Mouse (Mus musculus) forebrain, embryonic 13.5 days (tissue): Measurements from ENCODE around the gene Csrp2. TPM values are rescaled to one million over a fixed set of nuclear protein-coding genes. Genes with fewer than 3 reads are reported as not detected.

Experiments used
- ATAC-seq: fragments of 200-750 bp; cut with Nextera tagmentation; 2 replicates; pipeline ENCODE4 v1.8.0; 2017
- H3K27ac ChIP-seq: fragments of 300-500 bp; sonication (generic); 2 replicates; pipeline ENCODE4 v1.5.1; 2015; ENCODE audit warnings: inconsistent platforms, mild to moderate bottlenecking, moderate library complexity
- H3K27me3 ChIP-seq: fragments of 300-500 bp; sonication (generic); 2 replicates; pipeline ENCODE4 v1.6.1; 2015; ENCODE audit warnings: mild to moderate bottlenecking, inconsistent platforms
- H3K36me3 ChIP-seq: fragments of 300-500 bp; sonication (generic); 2 replicates; pipeline ENCODE4 v1.6.1; 2015; ENCODE audit warnings: mild to moderate bottlenecking, inconsistent platforms; ENCODE audit not compliant: poor library complexity, severe bottlenecking
- H3K4me1 ChIP-seq: fragments of 300-500 bp; sonication (generic); 2 replicates; pipeline ENCODE4 v1.6.1; 2015; ENCODE audit warnings: inconsistent platforms
- H3K4me2 ChIP-seq: fragments of 300-500 bp; sonication (generic); 2 replicates; pipeline ENCODE4 v1.6.1; 2015; ENCODE audit warnings: inconsistent platforms, mild to moderate bottlenecking, moderate library complexity
- H3K4me3 ChIP-seq: fragments of 300-500 bp; sonication (generic); 2 replicates; pipeline ENCODE4 v1.5.1; 2015; ENCODE audit warnings: mild to moderate bottlenecking, inconsistent platforms
- H3K9ac ChIP-seq: fragments of 300-500 bp; sonication (generic); 2 replicates; pipeline ENCODE4 v1.6.1; 2015; ENCODE audit warnings: mild to moderate bottlenecking, inconsistent platforms
- H3K9me3 ChIP-seq: fragments of 300-500 bp; sonication (generic); replicated peaks from 2 replicates; pipeline ENCODE4 v1.6.1; 2016; ENCODE audit warnings: inconsistent platforms
- WGBS: fragments of 180-500 bp; shearing (Covaris S2); methylation state at CpG from one replicate; pipeline ENCODE4 v1.1.7; 2015; 5-methylcytosine and 5-hydroxymethylcytosine counted together
- polyA plus RNA-seq: library from polyadenylated mRNA; unstranded; fragments of >200 nt; fragmentation: Nextera tagmentation; extraction: Ambion mirVana; gene quantifications from 2 replicates; pipeline ENCODE4 v1.2.1, GENCODE M21; 2015

Gene Csrp2
- polyA plus RNA-seq, 1 experiment from 2014 or later, result 159 TPM

- no peak overlapping the region for H3K4me3 ChIP-seq
- no peak overlapping the region for H3K27ac ChIP-seq
Observed at GRCm38 (mm10) chr10:110951748-110952147, 32.2 kb downstream of the Csrp2 start.

DNA sequence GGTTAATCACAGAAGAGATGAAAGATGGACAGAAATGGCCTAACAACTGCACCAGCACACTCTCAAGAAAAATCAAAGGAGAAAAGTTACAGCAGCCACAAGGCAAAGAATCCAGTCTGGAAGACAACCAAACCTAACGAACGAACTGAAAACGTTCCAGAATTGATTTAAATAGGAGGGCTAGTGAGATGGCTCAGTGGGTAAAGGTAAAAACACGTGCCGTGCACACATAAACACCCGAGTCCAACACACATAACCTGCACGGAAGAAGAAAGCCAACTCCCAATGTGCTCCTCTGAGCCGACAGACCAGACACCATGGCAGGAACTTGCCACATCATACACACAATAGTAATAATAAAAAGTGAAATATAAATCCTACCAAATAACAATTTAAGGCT is 32.7 kb downstream of the Csrp2 start:
- Histone ChIP-seq H3K4me3 (no peak overlapping the region), H3K9me3 (no peaks in the 10 kb centered on the region), H3K27ac (no peak overlapping the region), H3K9ac (no peak overlapping the region), H3K4me2 (no peak overlapping the region), H3K36me3 (peaks cover 53% of the 10 kb centered on the region), H3K4me1 (no peaks in the 10 kb centered on the region), H3K27me3 (no peaks in the 10 kb centered on the region)
- no peak for ATAC-seq
- 87% methylated on average over 8 of the region's 8 CpGs for whole genome bisulfite sequencing

More at GRCm38 (mm10) chr10:110951748-110952147, 32.2 kb downstream of the Csrp2 start:
- ATAC-seq, result no peak
- Histone ChIP-seq H3K9ac (no peak overlapping the region), H3K4me2 (no peak overlapping the region), H3K36me3 (peaks cover 52% of the 10 kb centered on the region), H3K9me3 (no peaks in the 10 kb centered on the region), H3K27me3 (no peaks in the 10 kb centered on the region), H3K4me1 (no peaks in the 10 kb centered on the region)
- 80% methylated on average over 4 of the region's 4 CpGs for WGBS

DNA sequence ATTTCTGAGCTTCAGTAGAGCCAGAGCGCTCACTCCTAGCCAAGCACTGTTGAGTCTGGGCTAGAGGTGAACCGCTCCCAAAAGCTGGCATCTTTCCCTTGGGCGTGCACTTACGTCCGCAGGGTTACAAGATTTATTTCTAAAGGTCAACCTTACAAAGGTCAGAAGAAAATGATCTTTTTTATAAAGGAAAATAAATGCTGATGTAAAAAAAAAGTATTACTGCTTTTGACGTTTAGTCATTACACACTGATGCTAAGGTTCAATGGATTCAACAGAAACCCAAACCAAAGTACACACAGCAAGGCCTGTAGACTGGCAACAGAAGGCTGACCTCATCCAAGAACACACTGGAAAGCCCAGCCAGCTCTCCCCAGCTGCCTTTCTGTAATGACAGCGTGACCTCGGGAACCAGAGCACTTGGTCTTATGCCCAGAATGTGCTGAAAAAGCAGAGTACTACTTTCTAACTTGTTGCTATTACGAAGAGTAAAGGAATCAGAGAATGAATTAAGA is 33.4 kb downstream of the Csrp2 start:
- no peaks in the 10 kb centered on the region for H3K4me1 ChIP-seq
- 85% methylated on average over 9 of the region's 9 CpGs for WGBS
- H3K9ac ChIP-seq, result no peak overlapping the region
- H3K27me3 ChIP-seq, result no peaks in the 10 kb centered on the region
- no peak overlapping the region for H3K4me2 ChIP-seq
- peak; percentile 55; the same call in 1 of the 2 replicates for ATAC-seq
- no peak overlapping the region for H3K27ac ChIP-seq
- no peaks in the 10 kb centered on the region for H3K9me3 ChIP-seq
- peaks cover 47% of the 10 kb centered on the region for H3K36me3 ChIP-seq
- H3K4me3 ChIP-seq, result no peak overlapping the region

DNA sequence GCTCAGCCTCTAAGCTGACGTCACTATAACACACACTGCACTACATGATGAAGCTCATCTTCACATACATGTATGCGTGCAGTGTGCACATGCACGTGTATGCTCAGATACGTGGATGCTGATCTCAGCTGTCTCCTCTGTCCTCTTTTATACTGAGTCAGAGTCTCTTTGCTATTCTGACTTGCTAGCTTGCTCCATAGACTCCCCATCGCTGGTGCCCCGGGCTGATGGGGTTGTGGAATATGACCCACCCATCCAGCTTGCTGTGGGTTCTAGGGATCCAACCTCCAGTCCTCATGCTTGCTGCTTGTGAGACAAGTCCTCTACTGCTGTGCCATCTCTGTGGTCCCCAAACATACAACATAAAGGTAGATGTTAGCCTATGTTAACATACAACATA is 39.3 kb downstream of the Csrp2 start:
- no peak for ATAC-seq
- Histone ChIP-seq H3K4me3 (no peak overlapping the region), H3K4me2 (no peak overlapping the region), H3K36me3 (peaks cover 45% of the 10 kb centered on the region), H3K4me1 (no peaks in the 10 kb centered on the region), H3K27ac (no peak overlapping the region), H3K9ac (no peak overlapping the region), H3K27me3 (no peaks in the 10 kb centered on the region), H3K9me3 (no peaks in the 10 kb centered on the region)
- WGBS, result 96% methylated on average over 6 of the region's 6 CpGs

DNA sequence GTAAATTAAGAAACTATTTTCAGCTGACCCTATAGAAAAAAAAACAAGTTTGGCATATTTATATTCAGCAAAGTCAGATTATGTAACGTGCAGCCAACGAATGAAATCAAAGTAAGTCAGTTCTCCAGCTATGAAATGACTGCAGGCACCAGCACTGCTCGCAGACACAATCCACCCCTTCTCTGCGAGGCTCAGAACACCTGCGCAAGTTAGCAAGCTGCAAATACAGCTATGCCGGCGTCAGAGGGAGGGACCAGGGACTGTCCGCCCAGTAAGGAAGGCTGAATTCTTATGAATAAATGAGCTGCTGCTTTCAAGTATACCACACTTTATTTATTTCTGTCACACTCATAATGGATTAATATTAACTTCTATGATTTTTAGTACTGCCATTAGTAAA is 40.2 kb downstream of the Csrp2 start:
- no peak overlapping the region for H3K27ac ChIP-seq
- 93% methylated on average over 8 of the region's 8 CpGs for WGBS
- no peak overlapping the region for H3K4me2 ChIP-seq
- no peak overlapping the region for H3K4me3 ChIP-seq
- no peaks in the 10 kb centered on the region for H3K9me3 ChIP-seq
- H3K36me3 ChIP-seq, result peaks cover 43% of the 10 kb centered on the region
- no peaks in the 10 kb centered on the region for H3K27me3 ChIP-seq
- H3K4me1 ChIP-seq, result no peaks in the 10 kb centered on the region
- no peak for ATAC-seq
- no peak overlapping the region for H3K9ac ChIP-seq

DNA sequence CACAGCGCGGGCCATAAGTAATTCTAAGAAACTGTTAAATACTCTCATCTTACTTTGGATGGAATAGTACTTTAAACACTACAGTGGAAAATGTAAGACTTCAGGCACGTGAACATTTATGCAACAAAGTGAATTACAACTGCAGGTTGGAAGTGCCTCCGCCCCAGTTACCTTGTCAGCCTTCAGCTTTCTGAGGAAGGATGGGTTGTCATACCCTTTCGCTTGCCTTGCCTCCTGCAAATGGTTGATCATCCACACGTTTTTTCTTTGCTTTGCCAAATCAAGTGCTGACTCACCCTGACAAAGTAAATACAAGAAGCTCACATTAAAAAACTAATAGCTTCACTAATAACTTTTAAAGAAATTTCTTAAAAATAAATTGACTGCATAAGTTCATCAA is 41.3 kb downstream of the Csrp2 start:
- Histone ChIP-seq H3K4me3 (no peak overlapping the region), H3K27ac (no peak overlapping the region), H3K27me3 (no peaks in the 10 kb centered on the region), H3K9ac (no peak overlapping the region), H3K4me2 (no peak overlapping the region), H3K4me1 (no peaks in the 10 kb centered on the region), H3K9me3 (no peaks in the 10 kb centered on the region), H3K36me3 (peaks cover 36% of the 10 kb centered on the region)
- WGBS, result 94% methylated on average over 6 of the region's 6 CpGs
- ATAC-seq, result no peak

- WGBS, result 36% methylated on average over 1 of the region's 1 CpGs
Observed at GRCm38 (mm10) chr10:110962172-110962571, 42.6 kb downstream of the Csrp2 start.

DNA sequence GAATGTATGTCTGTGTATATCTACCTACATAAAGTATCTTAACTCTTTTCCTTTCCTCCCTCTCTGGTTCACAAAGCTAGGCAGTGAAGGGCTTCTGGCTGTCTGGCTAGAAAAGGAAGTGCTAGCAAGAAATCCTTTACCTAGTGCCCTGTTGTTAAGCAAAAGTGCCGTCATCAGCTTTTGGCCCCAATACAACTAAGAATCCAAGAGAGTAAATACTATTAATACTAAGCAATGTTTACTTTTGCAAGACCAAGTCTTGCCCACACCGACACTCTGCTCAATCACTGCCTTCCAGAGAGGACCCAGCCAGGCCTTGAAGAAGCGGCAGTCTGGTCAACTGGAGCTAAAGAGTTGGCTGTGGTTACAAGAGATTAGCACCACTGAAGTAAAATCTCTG is 51.5 kb downstream of the Csrp2 start:
- H3K4me2 ChIP-seq, result no peak overlapping the region
- H3K9me3 ChIP-seq, result no peaks in the 10 kb centered on the region
- no peak for ATAC-seq
- H3K4me3 ChIP-seq, result no peak overlapping the region
- no peaks in the 10 kb centered on the region for H3K27me3 ChIP-seq
- WGBS, result 91% methylated on average over 3 of the region's 3 CpGs
- peaks cover 46% of the 10 kb centered on the region for H3K36me3 ChIP-seq
- H3K4me1 ChIP-seq, result no peaks in the 10 kb centered on the region
- no peak overlapping the region for H3K27ac ChIP-seq
- H3K9ac ChIP-seq, result no peak overlapping the region

More at GRCm38 (mm10) chr10:110962172-110962571, 42.6 kb downstream of the Csrp2 start:
- Histone ChIP-seq H3K4me2 (no peak overlapping the region), H3K4me3 (no peak overlapping the region), H3K36me3 (peaks cover 33% of the 10 kb centered on the region), H3K27me3 (no peaks in the 10 kb centered on the region), H3K9me3 (no peaks in the 10 kb centered on the region), H3K27ac (no peak overlapping the region), H3K9ac (no peak overlapping the region), H3K4me1 (no peaks in the 10 kb centered on the region)
- no peak for ATAC-seq

GRCm38 (mm10) chr10:110971483-110971882 is 51.9 kb downstream of the Csrp2 start:
- no peak for ATAC-seq
- no peak overlapping the region for H3K4me3 ChIP-seq
- WGBS, result 88% methylated on average over 6 of the region's 6 CpGs

GRCm38 (mm10) chr10:110971998-110972397 is 52.4 kb downstream of the Csrp2 start:
- Histone ChIP-seq H3K4me1 (no peaks in the 10 kb centered on the region), H3K4me3 (no peak overlapping the region), H3K9ac (no peak overlapping the region), H3K27ac (no peak overlapping the region), H3K4me2 (no peak overlapping the region), H3K9me3 (no peaks in the 10 kb centered on the region), H3K27me3 (no peaks in the 10 kb centered on the region), H3K36me3 (peaks cover 40% of the 10 kb centered on the region)
- no peak for ATAC-seq
- 91% methylated on average over 9 of the region's 9 CpGs for WGBS

More at GRCm38 (mm10) chr10:110971483-110971882, 51.9 kb downstream of the Csrp2 start:
- H3K9me3 ChIP-seq, result no peaks in the 10 kb centered on the region
- H3K27ac ChIP-seq, result no peak overlapping the region
- peaks cover 45% of the 10 kb centered on the region for H3K36me3 ChIP-seq
- no peak overlapping the region for H3K4me2 ChIP-seq
- no peaks in the 10 kb centered on the region for H3K27me3 ChIP-seq
- no peak overlapping the region for H3K9ac ChIP-seq
- no peaks in the 10 kb centered on the region for H3K4me1 ChIP-seq

GRCm38 (mm10) chr10:110974463-110974862 is 54.9 kb downstream of the Csrp2 start:
- 58% methylated on average over 3 of the region's 3 CpGs for WGBS
- H3K4me1 ChIP-seq, result no peaks in the 10 kb centered on the region
- H3K27ac ChIP-seq, result no peak overlapping the region
- no peaks in the 10 kb centered on the region for H3K9me3 ChIP-seq
- no peak overlapping the region for H3K4me3 ChIP-seq
- no peak overlapping the region for H3K9ac ChIP-seq
- H3K27me3 ChIP-seq, result no peaks in the 10 kb centered on the region
- no peak overlapping the region for H3K4me2 ChIP-seq
- ATAC-seq, result peak; percentile 59; the same call in 1 of the 2 replicates
- peaks cover 33% of the 10 kb centered on the region for H3K36me3 ChIP-seq

GRCm38 (mm10) chr10:110974885-110975284 is 55.3 kb downstream of the Csrp2 start:
- Histone ChIP-seq H3K9me3 (no peaks in the 10 kb centered on the region), H3K27ac (no peak overlapping the region), H3K4me2 (no peak overlapping the region), H3K4me3 (no peak overlapping the region), H3K27me3 (no peaks in the 10 kb centered on the region), H3K36me3 (peaks cover 33% of the 10 kb centered on the region), H3K4me1 (no peaks in the 10 kb centered on the region), H3K9ac (no peak overlapping the region)
- 0 out of 2 replicates have a peak, but pooled peaks have one; percentile 29 for ATAC-seq
- 71% methylated on average over 1 of the region's 1 CpGs for WGBS

- no peaks in the 10 kb centered on the region for H3K9me3 ChIP-seq
- peaks cover 36% of the 10 kb centered on the region for H3K36me3 ChIP-seq
- no peak overlapping the region for H3K4me3 ChIP-seq
- ATAC-seq, result peak; percentile 81
- WGBS, result 5% methylated on average over 1 of the region's 1 CpGs
- no peak overlapping the region for H3K4me2 ChIP-seq
- H3K27me3 ChIP-seq, result no peaks in the 10 kb centered on the region
- no peak overlapping the region for H3K9ac ChIP-seq
- no peak overlapping the region for H3K27ac ChIP-seq
- H3K4me1 ChIP-seq, result no peaks in the 10 kb centered on the region
Observed at GRCm38 (mm10) chr10:110976046-110976445, 56.5 kb downstream of the Csrp2 start.
